Mouse (Mus musculus): ENCODE measurements at regions not wholly inside any gene's neighbourhood (a gene's known extent, or its start where the extent isn't known, plus 50 kb on each side); places are given as distances from the start of the nearest gene placed in this dataset.
A peak's percentile ranks its signal among the peaks of the same experiment; 100 is the strongest.

- H3K4me1 ChIP-seq (ENCODE audit: control insufficient read depth, insufficient read depth, insufficient read length, low read length): peaks cover 15% of the 10 kb centered on the region
- H3K4me3 ChIP-seq (ENCODE audit: insufficient read depth, low read depth, low read length): no peak overlapping the region
- H3K27ac ChIP-seq (replicated peaks; ENCODE audit: low read depth, low read length): peak overlapping the region; percentile 49; the same call in 1 of the 2 replicates
Observed at GRCm38 (mm10) chr4:95105424-95105823, 53.4 kb upstream of the Jun start.

- Histone ChIP-seq H3K27ac (replicated peaks; ENCODE audit: low read depth, low read length) (peak overlapping the region; percentile 56), H3K4me1 (ENCODE audit: control insufficient read depth, insufficient read depth, insufficient read length, low read length) (peaks cover 15% of the 10 kb centered on the region), H3K4me3 (ENCODE audit: insufficient read depth, low read depth, low read length) (peak overlapping the region; percentile 26)
Observed at GRCm38 (mm10) chr4:95105926-95106622, 54.1 kb upstream of the Jun start.

GRCm38 (mm10) chr4:95106881-95107665, 55.1 kb upstream of the Jun start:
- Histone ChIP-seq H3K4me3 (ENCODE audit: insufficient read depth, low read depth, low read length) (no peak overlapping the region), H3K27ac (replicated peaks; ENCODE audit: low read depth, low read length) (no peak overlapping the region), H3K4me1 (ENCODE audit: control insufficient read depth, insufficient read depth, insufficient read length, low read length) (peaks cover 15% of the 10 kb centered on the region)

- H3K4me3 ChIP-seq (ENCODE audit: insufficient read depth, low read depth, low read length): no peak overlapping the region
- 0 out of 2 replicates have a peak overlapping the region, but pooled peaks have one; percentile 1 for H3K27ac ChIP-seq (replicated peaks; ENCODE audit: low read depth, low read length)
- H3K4me1 ChIP-seq (ENCODE audit: control insufficient read depth, insufficient read depth, insufficient read length, low read length): peaks cover 15% of the 10 kb centered on the region
Observed at GRCm38 (mm10) chr4:95108811-95109210, 56.8 kb upstream of the Jun start.

GRCm38 (mm10) chr4:95110828-95111227, 58.8 kb upstream of the Jun start:
- Histone ChIP-seq H3K4me1 (ENCODE audit: control insufficient read depth, insufficient read depth, insufficient read length, low read length) (peaks cover 13% of the 10 kb centered on the region), H3K27ac (replicated peaks; ENCODE audit: low read depth, low read length) (no peak overlapping the region), H3K4me3 (ENCODE audit: insufficient read depth, low read depth, low read length) (no peak overlapping the region)

DNA sequence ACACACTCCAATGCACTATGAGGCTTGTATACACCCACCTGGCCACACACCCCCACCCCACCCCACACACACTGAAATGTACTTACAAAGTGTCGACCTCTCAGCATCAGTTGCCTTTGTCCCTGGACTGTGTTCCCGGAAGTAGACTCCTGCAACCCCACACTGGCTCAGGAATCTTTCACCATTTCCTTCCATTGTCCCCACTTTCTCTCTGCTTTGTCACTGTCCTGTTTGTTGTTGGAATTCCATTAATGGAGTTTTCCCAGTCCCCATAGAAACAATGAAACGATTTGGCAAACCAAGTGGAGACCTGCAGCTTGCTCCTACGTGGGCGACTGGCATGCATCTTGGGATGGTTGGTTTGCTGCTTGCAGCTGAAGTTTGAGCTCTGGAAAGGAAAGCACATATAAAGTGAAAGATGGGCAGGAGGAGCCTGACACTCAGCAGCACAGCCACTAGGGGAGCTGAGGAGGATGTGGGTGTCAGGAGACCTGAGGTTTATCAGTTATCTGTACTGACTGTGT, 65.2 kb upstream of the Jun start:
- H3K27ac ChIP-seq (replicated peaks; ENCODE audit: low read depth, low read length): 0 out of 2 replicates have a peak overlapping the region, but pooled peaks have one; percentile 7
- no peak overlapping the region for H3K4me3 ChIP-seq (ENCODE audit: insufficient read depth, low read depth, low read length)
- peaks cover 8% of the 10 kb centered on the region; the same call in 1 of the 2 replicates for H3K4me1 ChIP-seq (ENCODE audit: control insufficient read depth, insufficient read depth, insufficient read length, low read length)

- Histone ChIP-seq H3K27ac (replicated peaks; ENCODE audit: low read depth, low read length) (no peak overlapping the region), H3K4me3 (ENCODE audit: insufficient read depth, low read depth, low read length) (no peak overlapping the region), H3K4me1 (ENCODE audit: control insufficient read depth, insufficient read depth, insufficient read length, low read length) (peaks cover 8% of the 10 kb centered on the region; the same call in 1 of the 2 replicates)
Observed at GRCm38 (mm10) chr4:95120876-95121275, 68.9 kb upstream of the Jun start.

GRCm38 (mm10) chr4:95125346-95125745, 73.3 kb upstream of the Jun start:
- Histone ChIP-seq H3K4me3 (ENCODE audit: insufficient read depth, low read depth, low read length) (no peak overlapping the region), H3K4me1 (ENCODE audit: control insufficient read depth, insufficient read depth, insufficient read length, low read length) (no peaks in the 10 kb centered on the region), H3K27ac (replicated peaks; ENCODE audit: low read depth, low read length) (no peak overlapping the region)

DNA sequence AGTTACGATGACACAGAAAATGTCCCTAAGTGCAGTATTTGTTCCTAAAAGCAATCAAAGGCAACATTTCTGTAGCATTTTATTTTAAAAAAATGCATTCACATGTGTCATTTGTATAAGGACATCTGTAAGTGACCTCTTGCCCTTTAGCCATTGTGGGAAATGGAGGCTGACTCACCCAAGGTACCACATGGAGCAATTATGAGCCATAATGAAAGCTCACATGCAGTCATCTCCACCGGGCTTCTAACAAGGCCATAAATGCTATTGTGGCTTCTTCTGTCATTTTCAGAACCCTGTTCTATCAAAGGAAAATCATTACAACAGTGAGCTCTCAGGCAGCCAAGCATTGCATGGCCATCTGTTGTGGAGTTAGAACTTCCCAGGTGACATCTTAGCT, 75.9 kb upstream of the Jun start:
- H3K27ac ChIP-seq (replicated peaks; ENCODE audit: low read depth, low read length): no peak overlapping the region
- no peak overlapping the region for H3K4me3 ChIP-seq (ENCODE audit: insufficient read depth, low read depth, low read length)
- H3K4me1 ChIP-seq (ENCODE audit: control insufficient read depth, insufficient read depth, insufficient read length, low read length): no peaks in the 10 kb centered on the region

- Histone ChIP-seq H3K4me1 (ENCODE audit: control insufficient read depth, insufficient read depth, insufficient read length, low read length) (peaks cover 4% of the 10 kb centered on the region; the same call in 1 of the 2 replicates), H3K27ac (replicated peaks; ENCODE audit: low read depth, low read length) (no peak overlapping the region), H3K4me3 (ENCODE audit: insufficient read depth, low read depth, low read length) (no peak overlapping the region)
Observed at GRCm38 (mm10) chr4:95133815-95134214, 81.8 kb upstream of the Jun start.

DNA sequence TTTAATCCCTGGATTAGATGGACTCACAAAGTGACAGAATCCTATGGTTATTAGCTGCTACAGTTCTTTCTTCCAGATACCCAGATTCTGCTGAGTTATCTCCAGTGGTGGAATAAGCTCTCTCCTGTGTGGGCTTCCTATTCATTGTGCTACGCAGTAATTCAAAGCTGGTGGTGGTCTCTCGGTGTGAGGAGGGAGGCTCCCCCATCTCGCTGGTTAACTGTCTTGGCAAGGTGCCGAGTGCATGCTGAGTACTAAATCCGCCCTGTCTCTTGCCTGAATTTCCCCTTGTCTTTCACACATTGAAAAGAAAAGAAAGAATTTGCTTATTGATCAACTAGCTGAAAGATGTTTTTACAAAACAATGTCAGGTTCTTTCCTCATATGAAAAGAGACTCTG, 82.6 kb upstream of the Jun start:
- H3K4me1 ChIP-seq (ENCODE audit: control insufficient read depth, insufficient read depth, insufficient read length, low read length): peaks cover 4% of the 10 kb centered on the region; the same call in 1 of the 2 replicates
- no peak overlapping the region for H3K27ac ChIP-seq (replicated peaks; ENCODE audit: low read depth, low read length)
- no peak overlapping the region for H3K4me3 ChIP-seq (ENCODE audit: insufficient read depth, low read depth, low read length)

- no peak overlapping the region for H3K4me3 ChIP-seq (ENCODE audit: insufficient read depth, low read depth, low read length)
- peaks cover 18% of the 10 kb centered on the region for H3K4me1 ChIP-seq (ENCODE audit: control insufficient read depth, insufficient read depth, insufficient read length, low read length)
Observed at GRCm38 (mm10) chr4:95137413-95138143, 85.6 kb upstream of the Jun start.

GRCm38 (mm10) chr4:95138676-95139075, 86.7 kb upstream of the Jun start:
- H3K4me3 ChIP-seq (ENCODE audit: insufficient read depth, low read depth, low read length): no peak overlapping the region
- peaks cover 23% of the 10 kb centered on the region for H3K4me1 ChIP-seq (ENCODE audit: control insufficient read depth, insufficient read depth, insufficient read length, low read length)
- H3K27ac ChIP-seq (replicated peaks; ENCODE audit: low read depth, low read length): no peak overlapping the region

More at GRCm38 (mm10) chr4:95137413-95138143, 85.6 kb upstream of the Jun start:
- H3K27ac ChIP-seq (replicated peaks; ENCODE audit: low read depth, low read length): no peak overlapping the region

- Histone ChIP-seq H3K4me1 (ENCODE audit: control insufficient read depth, insufficient read depth, insufficient read length, low read length) (peaks cover 30% of the 10 kb centered on the region), H3K4me3 (ENCODE audit: insufficient read depth, low read depth, low read length) (no peak overlapping the region), H3K27ac (replicated peaks; ENCODE audit: low read depth, low read length) (no peak overlapping the region)
Observed at GRCm38 (mm10) chr4:95141253-95141652, 89.2 kb upstream of the Jun start.

- Histone ChIP-seq H3K4me3 (ENCODE audit: insufficient read depth, low read depth, low read length) (no peak overlapping the region), H3K27ac (replicated peaks; ENCODE audit: low read depth, low read length) (no peak overlapping the region), H3K4me1 (ENCODE audit: control insufficient read depth, insufficient read depth, insufficient read length, low read length) (peaks cover 31% of the 10 kb centered on the region)
Observed at GRCm38 (mm10) chr4:95143130-95143529, 91.1 kb upstream of the Jun start.
